Mouse (Mus musculus) limb, embryonic 11.5 days (tissue): ENCODE measurements around the gene Yars. TPM values are rescaled to one million over a fixed set of nuclear protein-coding genes. Genes with fewer than 3 reads are reported as not detected.

ENCODE experiments used
- ATAC-seq: fragments of 200-750 bp; cut with Nextera tagmentation; 2 replicates; pipeline ENCODE4 v1.8.0; 2017; ENCODE audit warnings: low read depth; ENCODE audit not compliant: insufficient number of reproducible peaks, low FRiP score, low TSS enrichment
- DNase-seq: peaks from one replicate; pipeline ENCODE4 v3.0.0-alpha.2; 2015; ENCODE audit warnings: low spot score
- H3K27ac ChIP-seq: fragments of 300-500 bp; sonication (generic); replicated peaks from 2 replicates; pipeline ENCODE4 v1.5.1; 2014; ENCODE audit warnings: low read depth, mild to moderate bottlenecking, low read length
- H3K27me3 ChIP-seq: fragments of 300-500 bp; sonication (generic); 2 replicates; pipeline ENCODE4 v1.6.1; 2014; ENCODE audit warnings: mild to moderate bottlenecking, low read length, mixed read lengths; ENCODE audit not compliant: control insufficient read depth, insufficient read depth
- H3K36me3 ChIP-seq: fragments of 300-500 bp; sonication (generic); 2 replicates; pipeline ENCODE4 v1.6.1; 2014; ENCODE audit warnings: mild to moderate bottlenecking, low read length, moderate library complexity, mixed read lengths; ENCODE audit not compliant: control insufficient read depth, insufficient read depth
- H3K4me1 ChIP-seq: fragments of 300-500 bp; sonication (generic); 2 replicates; pipeline ENCODE4 v1.6.1; 2014; ENCODE audit warnings: low read length, mixed read lengths; ENCODE audit not compliant: control insufficient read depth, insufficient read depth
- H3K4me2 ChIP-seq: fragments of 300-500 bp; sonication (generic); 2 replicates; pipeline ENCODE4 v1.6.1; 2014; ENCODE audit warnings: low read depth, mild to moderate bottlenecking, moderate library complexity; ENCODE audit not compliant: severe bottlenecking
- H3K4me3 ChIP-seq: fragments of 300-500 bp; sonication (generic); 2 replicates; pipeline ENCODE4 v1.5.1; 2014; ENCODE audit warnings: low read depth, low read length
- H3K9ac ChIP-seq: fragments of 300-500 bp; sonication (generic); 2 replicates; pipeline ENCODE4 v1.6.1; 2014; ENCODE audit warnings: mild to moderate bottlenecking, low read length
- H3K9me3 ChIP-seq: fragments of 300-500 bp; sonication (generic); 2 replicates; pipeline ENCODE4 v1.6.1; 2016; ENCODE audit warnings: low read length; ENCODE audit not compliant: control insufficient read depth
- WGBS: fragments of 180-500 bp; shearing (Covaris S2); extraction: QIAGEN DNeasy Blood & Tissue Kit; methylation state at CpG from one replicate; pipeline ENCODE4 v1.1.7; 2014; 5-methylcytosine and 5-hydroxymethylcytosine counted together
- polyA plus RNA-seq: library from polyadenylated mRNA; unstranded; fragments of >200 nt; fragmentation: Nextera tagmentation; extraction: Ambion mirVana; gene quantifications from 2 replicates; pipeline ENCODE4 v1.2.1, GENCODE M21; 2014

The Yars gene
- polyA plus RNA-seq, 1 experiment from 2014 or later, result 84.8 TPM

DNA sequence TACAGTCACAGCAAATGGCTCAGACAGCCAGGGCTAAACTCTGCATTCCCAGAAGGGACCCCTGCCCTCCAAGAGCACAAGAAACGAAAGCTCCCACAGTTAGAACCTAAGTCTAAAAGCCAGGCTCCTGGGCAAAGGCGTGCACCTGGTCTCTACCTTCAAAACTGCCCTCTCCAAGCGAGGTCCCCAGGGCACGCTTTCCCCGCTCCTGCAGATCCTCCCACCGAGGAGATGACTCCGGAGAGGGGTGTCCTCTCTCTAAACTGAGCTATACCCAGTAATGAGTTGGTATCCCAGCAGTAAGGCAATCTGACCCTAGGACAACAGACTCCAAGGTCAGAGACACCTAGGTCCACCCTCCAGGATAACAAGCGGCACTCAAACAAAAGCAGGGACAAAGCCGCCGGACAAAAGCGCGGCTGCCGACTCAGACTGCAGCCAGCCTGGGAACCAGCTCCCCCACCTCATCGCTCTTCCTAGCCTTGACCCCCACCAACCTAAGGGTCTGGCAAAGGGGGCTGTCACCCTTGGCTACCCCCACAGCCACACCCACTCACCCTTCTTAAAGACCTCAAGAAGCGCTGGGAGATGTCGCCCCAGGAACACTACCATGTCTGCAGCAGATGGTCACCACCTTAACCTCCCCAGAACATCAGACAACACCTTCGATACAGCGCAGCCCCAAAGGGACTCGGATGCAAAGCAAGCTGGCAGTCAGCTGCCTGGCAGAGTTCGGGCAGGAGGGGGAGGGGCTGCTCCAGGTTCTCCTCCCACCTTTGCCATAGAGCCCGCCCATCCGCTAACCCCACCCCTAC lies 37.8 kb downstream of the Yars start:
- peak overlapping the region; percentile 40 for H3K4me2 ChIP-seq
- peak overlapping the region; percentile 7 for H3K4me3 ChIP-seq
- H3K36me3 ChIP-seq, result no peaks in the 10 kb centered on the region
- no peak overlapping the region for H3K27ac ChIP-seq
- 8% methylated on average over 22 of the region's 22 CpGs for WGBS
- DNase-seq (no peak), ATAC-seq (no peak)
- peaks cover 2% of the 10 kb centered on the region; the same call in 1 of the 2 replicates for H3K27me3 ChIP-seq
- no peaks in the 10 kb centered on the region for H3K9me3 ChIP-seq
- peaks cover 40% of the 10 kb centered on the region for H3K4me1 ChIP-seq
- H3K9ac ChIP-seq, result peak overlapping the region; percentile 28

DNA sequence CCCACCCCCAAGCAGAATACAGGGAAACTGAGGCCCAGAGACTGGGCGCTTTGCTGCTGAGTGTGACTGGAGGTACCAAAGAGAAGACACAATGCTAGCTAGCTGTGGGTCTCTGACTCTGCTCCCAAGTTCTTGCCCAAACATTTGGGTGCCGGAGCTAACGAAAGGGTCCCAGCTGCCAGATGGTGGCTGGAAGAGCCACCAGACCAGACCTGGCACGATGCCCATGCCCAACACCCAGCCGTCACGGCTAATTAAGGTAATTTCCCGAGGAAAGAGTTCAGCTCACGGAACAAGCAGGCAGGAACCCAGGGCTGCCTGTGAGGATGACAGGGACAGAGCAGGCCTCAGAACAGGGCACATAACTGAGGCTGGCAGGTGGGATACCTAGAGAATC lies 38.4 kb downstream of the Yars start:
- no peak for DNase-seq
- Histone ChIP-seq H3K4me3 (no peak overlapping the region), H3K9ac (no peak overlapping the region), H3K9me3 (no peaks in the 10 kb centered on the region), H3K36me3 (no peaks in the 10 kb centered on the region), H3K4me1 (peaks cover 37% of the 10 kb centered on the region), H3K27me3 (peaks cover 2% of the 10 kb centered on the region; the same call in 1 of the 2 replicates), H3K27ac (no peak overlapping the region), H3K4me2 (peak overlapping the region; percentile 40)
- WGBS, result 30% methylated on average over 8 of the region's 8 CpGs
- no peak for ATAC-seq

DNA sequence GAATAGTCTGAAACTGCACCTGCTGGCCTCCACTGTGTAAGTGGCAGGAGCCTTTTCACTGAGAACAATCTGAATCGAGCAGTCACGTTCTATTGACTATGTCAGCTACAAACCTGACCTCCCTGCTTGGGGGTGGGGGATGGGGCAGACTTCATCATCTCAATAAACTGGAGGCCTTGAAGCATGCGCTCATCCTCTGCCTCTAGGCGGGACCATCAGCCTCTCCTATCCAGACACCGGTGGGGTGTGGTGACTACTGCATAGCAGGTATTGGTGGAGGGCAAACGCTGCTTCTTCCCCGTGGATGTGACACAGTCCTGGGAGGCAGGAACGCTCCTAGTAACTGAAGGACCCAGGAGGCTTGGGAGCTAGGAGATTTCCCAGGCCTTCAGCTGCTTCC lies 41.4 kb downstream of the Yars start:
- Histone ChIP-seq H3K4me2 (no peak overlapping the region), H3K9me3 (no peaks in the 10 kb centered on the region), H3K9ac (no peak overlapping the region), H3K4me1 (peaks cover 23% of the 10 kb centered on the region), H3K27ac (no peak overlapping the region), H3K36me3 (no peaks in the 10 kb centered on the region), H3K27me3 (0 out of 2 replicates have a peak, but pooled peaks cover 2% of the 10 kb centered on the region), H3K4me3 (no peak overlapping the region)
- DNase-seq (no peak), ATAC-seq (no peak)
- WGBS, result 70% methylated on average over 8 of the region's 8 CpGs

DNA sequence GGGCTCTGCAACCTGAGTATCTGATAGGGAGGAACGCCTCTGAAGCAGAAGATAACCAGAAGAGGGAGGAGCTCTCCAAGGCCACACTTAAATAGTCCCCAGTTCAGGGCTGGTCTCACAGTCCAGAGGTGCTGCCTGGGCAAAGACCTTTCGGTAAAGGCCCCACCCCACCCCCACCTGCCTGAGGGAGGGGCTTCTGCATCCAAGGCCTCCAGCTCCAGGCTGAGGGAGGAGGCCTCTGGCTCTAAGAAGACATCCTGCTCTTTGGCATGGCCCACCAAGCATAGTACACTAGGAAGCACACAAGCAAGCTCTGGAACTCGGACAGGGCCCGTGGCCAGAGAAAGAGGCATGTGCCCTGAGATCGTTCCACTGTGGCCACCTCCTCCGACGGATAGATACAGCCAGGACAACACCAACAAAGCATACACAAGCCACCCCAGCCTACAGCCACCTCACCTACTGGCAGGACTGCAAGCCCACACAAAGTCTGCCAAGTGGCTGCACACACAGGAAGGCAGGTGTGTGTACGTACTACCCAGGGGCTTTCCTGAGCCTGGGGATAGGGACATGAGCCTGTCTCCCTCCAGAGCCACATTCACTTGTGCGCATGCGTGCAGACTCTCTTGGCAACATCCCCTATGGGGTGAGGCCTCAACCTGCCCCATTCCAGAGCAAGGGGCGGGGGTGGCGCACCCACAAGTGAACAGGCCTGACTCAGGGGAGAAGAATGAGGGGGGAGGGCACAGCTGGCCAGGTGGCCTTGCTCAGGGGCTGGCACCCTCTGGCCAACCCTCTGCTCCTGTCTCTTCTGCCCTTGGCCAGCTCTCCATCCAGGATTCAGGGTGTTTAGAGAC lies 42.3 kb downstream of the Yars start:
- no peaks in the 10 kb centered on the region for H3K9me3 ChIP-seq
- no peak overlapping the region for H3K4me3 ChIP-seq
- peaks cover 14% of the 10 kb centered on the region for H3K4me1 ChIP-seq
- 0 out of 2 replicates have a peak, but pooled peaks cover 2% of the 10 kb centered on the region for H3K27me3 ChIP-seq
- 67% methylated on average over 12 of the region's 12 CpGs for WGBS
- H3K9ac ChIP-seq, result no peak overlapping the region; the same call in 1 of the 2 replicates
- DNase-seq (no peak), ATAC-seq (no peak)
- H3K36me3 ChIP-seq, result no peaks in the 10 kb centered on the region
- H3K27ac ChIP-seq, result no peak overlapping the region
- no peak overlapping the region for H3K4me2 ChIP-seq

DNA sequence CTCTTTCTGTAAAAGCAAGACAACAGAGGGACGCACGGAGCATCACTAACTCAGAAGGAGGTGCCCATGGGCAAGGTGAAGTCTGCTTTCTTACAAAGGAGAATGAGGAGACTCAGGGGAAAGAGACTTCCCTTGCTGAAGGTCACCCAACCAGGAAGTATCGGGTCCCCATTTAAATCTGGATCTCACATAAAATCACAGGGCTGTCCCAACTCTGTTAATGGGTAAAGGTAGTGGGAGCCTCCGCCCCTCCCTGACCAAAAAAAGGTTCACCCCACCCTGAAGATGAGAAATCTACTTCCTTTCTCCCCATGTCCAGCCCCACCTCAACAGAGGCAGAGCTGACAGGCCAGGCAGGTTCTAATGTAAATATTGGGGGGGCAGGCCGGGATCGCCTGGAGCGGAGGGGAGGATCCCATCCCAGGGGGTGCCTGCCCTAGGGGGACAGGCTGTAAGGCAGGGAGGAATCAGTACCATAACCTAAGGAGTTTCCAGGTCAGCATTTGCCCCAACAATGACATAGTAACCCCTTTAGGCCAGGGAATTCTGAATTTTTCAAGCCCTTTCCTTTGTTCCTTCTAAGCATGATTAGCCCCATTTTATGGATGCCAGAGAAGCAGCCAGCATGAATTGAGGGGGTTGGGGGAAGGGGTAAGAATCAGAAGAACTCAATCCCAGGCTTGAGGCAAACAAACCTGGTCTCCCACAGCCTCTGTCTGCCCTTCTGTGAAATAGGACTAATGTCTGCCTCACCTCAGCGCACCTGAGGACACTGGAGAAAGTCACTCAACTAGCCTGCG lies 43.2 kb downstream of the Yars start:
- ATAC-seq (no peak), DNase-seq (no peak)
- no peak overlapping the region for H3K4me2 ChIP-seq
- H3K9ac ChIP-seq, result no peak overlapping the region
- H3K27ac ChIP-seq, result no peak overlapping the region
- no peak overlapping the region for H3K4me3 ChIP-seq
- H3K27me3 ChIP-seq, result 0 out of 2 replicates have a peak, but pooled peaks cover 2% of the 10 kb centered on the region
- H3K9me3 ChIP-seq, result no peaks in the 10 kb centered on the region
- no peaks in the 10 kb centered on the region for H3K36me3 ChIP-seq
- 79% methylated on average over 9 of the region's 9 CpGs for WGBS
- peaks cover 5% of the 10 kb centered on the region; the same call in 1 of the 2 replicates for H3K4me1 ChIP-seq

DNA sequence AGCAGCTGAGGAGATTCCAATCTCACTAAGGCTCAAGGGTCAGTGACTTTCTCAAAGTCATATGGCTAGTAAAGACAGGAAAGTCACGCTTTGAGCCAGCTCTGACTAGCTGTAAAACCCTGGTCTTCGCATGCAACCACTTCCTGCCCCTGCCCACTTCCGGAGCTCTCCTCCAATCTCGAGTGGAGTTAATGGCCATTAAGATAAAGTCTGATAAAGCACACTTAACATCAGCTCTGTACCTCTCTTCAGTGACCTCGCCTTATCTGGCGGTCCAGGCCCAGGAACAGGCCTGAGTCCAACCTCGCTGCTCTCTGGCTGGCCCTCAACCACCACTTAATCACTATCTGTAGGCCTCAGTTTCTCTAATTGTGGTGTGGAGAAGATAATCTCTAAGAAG lies 44.9 kb downstream of the Yars start:
- Histone ChIP-seq H3K27ac (no peak overlapping the region), H3K27me3 (no peaks in the 10 kb centered on the region), H3K9ac (no peak overlapping the region), H3K36me3 (no peaks in the 10 kb centered on the region), H3K4me2 (no peak overlapping the region), H3K9me3 (no peaks in the 10 kb centered on the region), H3K4me3 (no peak overlapping the region), H3K4me1 (0 out of 2 replicates have a peak, but pooled peaks cover 3% of the 10 kb centered on the region)
- 47% methylated on average over 7 of the region's 7 CpGs for WGBS
- no peak for DNase-seq
- no peak for ATAC-seq

DNA sequence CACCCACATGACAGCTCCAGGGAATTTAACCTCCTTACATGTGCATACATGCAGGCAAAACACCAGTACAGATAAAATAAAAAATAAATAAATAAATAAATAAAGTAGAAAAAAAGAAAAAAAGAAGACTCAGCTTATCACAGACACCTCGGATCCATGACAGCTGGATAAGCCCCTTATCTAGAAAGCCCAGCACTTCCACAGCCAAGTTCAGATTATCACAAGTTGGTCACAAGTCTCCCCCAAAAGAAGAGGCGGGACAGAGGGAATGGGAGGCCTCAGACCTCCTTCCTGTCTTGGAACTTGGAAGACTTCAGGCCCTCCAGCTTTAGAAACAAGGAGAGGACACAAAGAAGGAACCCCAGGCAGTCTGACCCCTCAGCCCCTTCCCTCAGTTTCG lies 45.6 kb downstream of the Yars start:
- Histone ChIP-seq H3K9me3 (no peaks in the 10 kb centered on the region), H3K27ac (no peak overlapping the region), H3K9ac (no peak overlapping the region), H3K4me2 (no peak overlapping the region), H3K36me3 (no peaks in the 10 kb centered on the region), H3K4me3 (no peak overlapping the region), H3K27me3 (no peaks in the 10 kb centered on the region), H3K4me1 (0 out of 2 replicates have a peak, but pooled peaks cover 3% of the 10 kb centered on the region)
- 82% methylated on average over 3 of the region's 3 CpGs for WGBS
- ATAC-seq (no peak), DNase-seq (no peak)
